Mouse (Mus musculus) brain, embryonic 14.5 days (tissue): ENCODE measurements around the gene Dnajc6.

ENCODE experiments used
- CTCF ChIP-seq: fragments of 200-500 bp; IDR thresholded peaks from 2 replicates; pipeline ENCODE4 v1.5.1; 2012; ENCODE audit warnings: inconsistent platforms, mild to moderate bottlenecking, moderate library complexity, borderline replicate concordance; ENCODE audit not compliant: insufficient read depth, insufficient read length; ENCODE audit errors: extremely low read depth
- POLR2A ChIP-seq: fragments of 200-500 bp; IDR thresholded peaks from 2 replicates; pipeline ENCODE4 v1.6.1; 2012; ENCODE audit warnings: mild to moderate bottlenecking, inconsistent platforms, borderline replicate concordance; ENCODE audit not compliant: poor library complexity, insufficient read depth, insufficient read length, severe bottlenecking; ENCODE audit errors: extremely low read depth

DNA sequence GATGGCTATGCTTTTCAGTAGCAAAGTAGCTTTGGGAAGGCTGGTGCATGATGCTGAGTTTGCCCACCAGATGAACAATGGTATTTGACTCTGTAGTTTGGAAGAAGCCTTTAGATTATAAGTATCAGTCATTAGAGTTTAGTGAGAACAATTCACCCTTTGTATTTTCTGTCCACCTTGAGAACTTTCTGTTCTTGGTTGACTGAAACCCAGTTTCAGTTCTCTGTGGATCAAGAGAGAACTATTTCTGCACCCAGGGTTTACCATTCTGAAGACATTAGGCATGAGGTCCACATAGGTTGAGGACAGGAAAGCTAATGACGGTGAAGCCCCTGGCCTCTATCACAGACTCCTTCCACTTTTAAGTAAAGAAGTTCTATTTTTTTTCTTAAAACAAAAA is 141.0 kb downstream of the Dnajc6 start:
- TF ChIP-seq CTCF, result no peak
- no peak for TF ChIP-seq POLR2A
